Mouse (Mus musculus) olfactory bulb, adult 2 months (tissue): ENCODE measurements around the gene Slc39a11.

ENCODE experiments used
- CTCF ChIP-seq: fragments of 200-500 bp; IDR thresholded peaks from 2 replicates; pipeline ENCODE4 v1.5.1; 2012; ENCODE audit warnings: low read depth, mild to moderate bottlenecking, low read length, moderate library complexity; ENCODE audit not compliant: insufficient read depth
- POLR2A ChIP-seq: fragments of 200-500 bp; IDR thresholded peaks from 2 replicates; pipeline ENCODE4 v1.6.1; 2012; ENCODE audit warnings: mild to moderate bottlenecking, low read depth, low read length, moderate library complexity; ENCODE audit not compliant: insufficient read depth

DNA sequence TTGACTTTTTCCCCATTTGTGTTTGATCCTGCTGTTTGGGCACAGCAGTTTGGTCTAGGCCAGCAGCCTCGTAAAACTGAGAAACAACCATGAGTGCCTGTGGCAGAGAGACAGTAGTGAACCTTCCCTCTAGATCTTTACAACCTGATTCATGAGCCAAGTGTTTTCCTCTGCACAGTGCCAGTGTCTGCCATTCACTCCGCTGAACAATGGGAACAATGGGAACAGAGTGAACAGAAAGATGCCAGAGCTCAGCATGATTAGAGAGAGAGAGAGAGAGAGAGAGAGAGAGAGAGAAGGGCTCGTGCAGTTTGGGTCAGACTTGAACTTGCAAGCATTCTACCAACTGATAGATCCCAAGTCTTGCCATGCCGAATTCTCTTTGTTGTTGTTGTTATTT lies 199.2 kb downstream of the Slc39a11 start:
- TF ChIP-seq CTCF (no peak), POLR2A (no peak)
